Mouse (Mus musculus) CH12.LX (cell line): ENCODE results near the gene Coro2a. TPM values are rescaled to one million over a fixed set of nuclear protein-coding genes. Genes with fewer than 3 reads are reported as not detected.
A peak's percentile ranks its signal among the peaks of the same experiment; 100 is the strongest.

Experiments used
- DNase-seq: peaks from one replicate; pipeline ENCODE4 v3.0.0-alpha.2; 2013; ENCODE audit errors: extremely low read depth
- H3K27ac ChIP-seq: 2 replicates; pipeline ENCODE4 v1.5.1; 2012; ENCODE audit warnings: low read depth, mild to moderate bottlenecking, control low read depth, moderate library complexity; ENCODE audit not compliant: insufficient read depth
- H3K27me3 ChIP-seq: replicated peaks from 2 replicates; pipeline ENCODE3; 2012; ENCODE audit warnings: inconsistent platforms
- H3K36me3 ChIP-seq, 2 experiments: replicated peaks in 1 of 2; 2 replicates each; pipeline versions ENCODE3 to v1.6.1; 2012; ENCODE audit warnings: inconsistent platforms in 1 of 2, low read length in 1 of 2, mild to moderate bottlenecking in 1 of 2, mixed read lengths in 1 of 2, moderate library complexity in 1 of 2; ENCODE audit not compliant: control insufficient read depth in 1 of 2, insufficient read depth in 1 of 2
- H3K4me1 ChIP-seq, 2 experiments: 2 replicates each; pipeline ENCODE4 v1.6.1; 2012; ENCODE audit warnings: inconsistent platforms in 1 of 2, moderate library complexity in 1 of 2; ENCODE audit not compliant: insufficient read depth in 2 of 2, control insufficient read depth in 1 of 2
- H3K4me2 ChIP-seq: 2 replicates; pipeline ENCODE4 v1.6.1; 2012; ENCODE audit warnings: low read depth, mild to moderate bottlenecking, control low read depth; ENCODE audit not compliant: poor library complexity, insufficient read depth, severe bottlenecking
- H3K4me3 ChIP-seq, 3 experiments: fragments of 150-350 bp in 1 of 3; sonication (generic) in 1 of 3; replicated peaks in 1 of 3; 2 replicates each; pipeline versions ENCODE3 to v1.5.1; 2011 to 2012; ENCODE audit warnings: low read depth in 2 of 3, low read length in 2 of 3, mild to moderate bottlenecking in 2 of 3, moderate library complexity in 2 of 3, control low read depth in 1 of 3, improper control_type of control experiment in 1 of 3, inconsistent platforms in 1 of 3, mixed read lengths in 1 of 3; ENCODE audit not compliant: poor library complexity in 1 of 3
- H3K79me2 ChIP-seq: replicated peaks from 2 replicates; pipeline ENCODE4 v1.6.1; 2012; ENCODE audit warnings: mild to moderate bottlenecking, moderate library complexity; ENCODE audit not compliant: control insufficient read depth, poor library complexity, insufficient read depth, severe bottlenecking; ENCODE audit errors: extremely low read depth
- H3K9ac ChIP-seq: 2 replicates; pipeline ENCODE4 v1.6.1; 2012; ENCODE audit warnings: low read depth, mild to moderate bottlenecking, control low read depth, moderate library complexity; ENCODE audit not compliant: insufficient read depth
- H3K9me3 ChIP-seq: replicated peaks from 2 replicates; pipeline ENCODE3; 2012; ENCODE audit warnings: low read length, inconsistent platforms, mixed read lengths
- CHD1 ChIP-seq: IDR thresholded peaks from 2 replicates; pipeline ENCODE4 v1.6.1; 2012; ENCODE audit warnings: low read depth, low read length, improper control_type of control experiment, inconsistent platforms
- CHD2 ChIP-seq: IDR thresholded peaks from 2 replicates; pipeline ENCODE4 v1.6.1; 2011; ENCODE audit warnings: low read length, improper control_type of control experiment
- CTCF ChIP-seq, 2 experiments: IDR thresholded peaks in 1 of 2; conservative IDR thresholded peaks in 1 of 2; 2 replicates each; pipeline ENCODE4 v1.5.1; 2011 to 2012; ENCODE audit warnings: low read depth in 2 of 2, low read length in 2 of 2, improper control_type of control experiment in 1 of 2, inconsistent platforms in 1 of 2, mild to moderate bottlenecking in 1 of 2, moderate library complexity in 1 of 2
- EP300 ChIP-seq: IDR thresholded peaks from 2 replicates; pipeline ENCODE4 v1.6.1; 2011; ENCODE audit warnings: low read length, improper control_type of control experiment
- IRF4 ChIP-seq: IDR thresholded peaks from 2 replicates; pipeline ENCODE4 v1.6.1; 2014; ENCODE audit warnings: low read depth, mild to moderate bottlenecking, inconsistent platforms, low read length, improper control_type of control experiment
- JUN ChIP-seq: IDR thresholded peaks from 2 replicates; pipeline ENCODE4 v1.6.1; 2011; ENCODE audit warnings: low read depth, mild to moderate bottlenecking, low read length, improper control_type of control experiment, moderate library complexity; ENCODE audit not compliant: insufficient read depth
- JUND ChIP-seq: conservative IDR thresholded peaks from 2 replicates; pipeline ENCODE4 v1.6.1; 2011; ENCODE audit warnings: low read depth, low read length, improper control_type of control experiment
- KAT2A ChIP-seq: IDR thresholded peaks from 2 replicates; pipeline ENCODE4 v1.6.1; 2012; ENCODE audit warnings: low read length, improper control_type of control experiment, inconsistent platforms; ENCODE audit not compliant: insufficient replicate concordance
- MAFK ChIP-seq: IDR thresholded peaks from 2 replicates; pipeline ENCODE4 v1.6.1; 2011; ENCODE audit warnings: low read length, improper control_type of control experiment; ENCODE audit not compliant: insufficient replicate concordance
- MXI1 ChIP-seq: IDR thresholded peaks from 2 replicates; pipeline ENCODE4 v1.6.1; 2011; ENCODE audit warnings: mild to moderate bottlenecking, low read depth, low read length, improper control_type of control experiment
- NRF1 ChIP-seq: IDR thresholded peaks from 2 replicates; pipeline ENCODE4 v1.6.1; 2014; ENCODE audit warnings: low read depth, mild to moderate bottlenecking, inconsistent platforms, low read length, improper control_type of control experiment, moderate library complexity
- PAX5 ChIP-seq: IDR thresholded peaks from 2 replicates; pipeline ENCODE4 v1.6.1; 2012; ENCODE audit warnings: low read length, inconsistent platforms, mixed read lengths
- POLR2A ChIP-seq: IDR thresholded peaks from 2 replicates; pipeline ENCODE4 v1.6.1; 2011; ENCODE audit warnings: low read depth, mild to moderate bottlenecking, improper control_type of control experiment, low read length
- RCOR1 ChIP-seq: conservative IDR thresholded peaks from 2 replicates; pipeline ENCODE4 v1.6.1; 2012; ENCODE audit warnings: low read depth, mild to moderate bottlenecking, inconsistent platforms, low read length, improper control_type of control experiment
- SMC3 ChIP-seq: IDR thresholded peaks from 2 replicates; pipeline ENCODE4 v1.6.1; 2011; ENCODE audit warnings: low read depth, low read length, improper control_type of control experiment
- TBP ChIP-seq: conservative IDR thresholded peaks from 2 replicates; pipeline ENCODE4 v1.6.1; 2011; ENCODE audit warnings: low read depth, low read length, improper control_type of control experiment
- TCF12 ChIP-seq: IDR thresholded peaks from 2 replicates; pipeline ENCODE4 v1.6.1; 2014; ENCODE audit warnings: low read depth, mild to moderate bottlenecking, inconsistent platforms, low read length, improper control_type of control experiment
- USF1 ChIP-seq: IDR thresholded peaks from 2 replicates; pipeline ENCODE4 v1.6.1; 2014; ENCODE audit warnings: low read depth, mild to moderate bottlenecking, inconsistent platforms, low read length, improper control_type of control experiment
- USF2 ChIP-seq: conservative IDR thresholded peaks from 2 replicates; pipeline ENCODE4 v1.6.1; 2011; ENCODE audit warnings: low read depth, low read length, improper control_type of control experiment
- ZC3H11A ChIP-seq: IDR thresholded peaks from 2 replicates; pipeline ENCODE4 v1.6.1; 2012; ENCODE audit warnings: low read depth, mild to moderate bottlenecking, inconsistent platforms, low read length, improper control_type of control experiment
- ZKSCAN1 ChIP-seq: IDR thresholded peaks from 2 replicates; pipeline ENCODE4 v1.6.1; 2012; ENCODE audit warnings: low read depth, inconsistent platforms, low read length, improper control_type of control experiment, borderline replicate concordance
- ZMIZ1 ChIP-seq: IDR thresholded peaks from 2 replicates; pipeline ENCODE4 v1.6.1; 2012; ENCODE audit warnings: low read depth, mild to moderate bottlenecking, inconsistent platforms, low read length, improper control_type of control experiment
- ZNF384 ChIP-seq: IDR thresholded peaks from 2 replicates; pipeline ENCODE4 v1.6.1; 2012; ENCODE audit warnings: low read depth, low read length, improper control_type of control experiment, inconsistent platforms
- dilution Hi-C: fragments of 300-500 bp; cut with MboI; formaldehyde crosslinking; loops from 2 replicates; pipeline ENCODE4 v1.14.3; 2020; ENCODE audit warnings: low sequenced_read_pairs; ENCODE audit not compliant: extremely low pct_unique_long_range_greater_than_20kb, extremely low pct_ligation_motif_present
- in situ Hi-C: fragments of 300-500 bp; cut with MboI; formaldehyde crosslinking; loops from 3 replicates; pipeline ENCODE4 v1.14.3; 2019; ENCODE audit warnings: low sequenced_read_pairs, low pct_ligation_motif_present, low pct_unique_long_range_greater_than_20kb, mixed read lengths
- polyA plus RNA-seq: library from polyadenylated mRNA; unstranded; fragments of >175 nt; gene quantifications from 2 replicates; pipeline ENCODE4 v1.2.1, GENCODE M21; 2012; ENCODE audit warnings: low read depth; ENCODE audit not compliant: insufficient read length
- total RNA-seq, 2 experiments: library from RNA; depleted of rRNA; stranded (reverse); fragments of 300-350 nt in 1 of 2; fragments of >200 nt in 1 of 2; gene quantifications; 2 replicates each; pipeline ENCODE4 v1.2.3; 2012 to 2014

Gene Coro2a
- total and polyA plus RNA-seq, 3 experiments: 24.6 to 223 (median 129) TPM

DNA sequence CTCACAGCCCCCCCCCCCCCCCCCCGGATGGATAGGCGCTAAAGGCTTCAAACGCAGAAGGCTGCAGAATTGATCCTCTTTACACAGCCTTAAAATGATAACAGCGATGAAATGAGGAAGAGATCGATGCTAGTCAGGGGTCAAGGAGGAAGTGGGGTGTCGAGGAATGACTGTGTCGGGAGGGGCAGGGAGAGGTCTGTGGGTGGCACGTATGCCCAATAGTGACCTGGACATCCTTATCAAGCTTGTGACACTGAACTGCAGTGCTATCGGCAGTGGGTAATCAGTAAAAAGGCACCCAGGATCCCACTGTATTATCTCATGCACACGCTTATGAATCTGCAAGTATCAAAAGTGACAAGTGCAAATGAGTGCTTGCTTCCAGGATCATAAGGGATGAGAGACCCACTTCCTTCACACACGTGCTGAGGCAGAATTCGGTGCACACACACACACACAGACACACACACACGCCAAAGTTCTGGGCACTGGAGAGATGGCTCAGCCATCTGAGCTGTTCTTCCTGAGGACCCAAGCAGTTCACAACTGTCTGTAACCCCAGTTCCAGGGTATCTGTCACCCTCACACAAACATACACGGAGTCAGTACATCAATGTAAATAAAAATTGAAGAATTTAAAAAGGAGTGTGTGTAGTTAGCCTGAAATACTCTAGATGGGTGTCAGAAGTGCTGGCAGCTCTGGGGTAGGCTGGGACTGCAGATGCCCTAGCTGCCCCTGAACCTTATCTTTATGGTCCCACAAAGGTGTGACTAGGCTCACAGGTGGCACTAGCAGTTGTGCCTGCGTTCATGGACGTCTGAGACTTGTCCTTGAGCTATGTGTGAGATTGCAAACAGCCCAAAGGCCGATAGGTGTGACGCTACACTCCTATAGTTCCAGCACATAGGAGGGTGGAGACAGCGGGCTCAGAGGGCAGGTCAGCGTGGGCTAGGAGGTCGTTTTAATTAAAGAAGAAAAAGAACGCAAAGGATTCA, 43.0 kb downstream of the Coro2a start:
- H3K4me1 ChIP-seq: peaks cover 79 to 93% of the 10 kb centered on the region in 2 experiments
- H3K4me2 ChIP-seq: peak overlapping the region; percentile 3; the same call in 1 of the 2 replicates
- DNase-seq: no peak
- H3K9ac ChIP-seq: peak overlapping the region; percentile 15; the same call in 1 of the 2 replicates
- no peak overlapping the region for H3K4me3 ChIP-seq
- H3K36me3 ChIP-seq: peaks cover 40 to 41% of the 10 kb centered on the region in 2 experiments
- peaks cover 4% of the 10 kb centered on the region for H3K9me3 ChIP-seq
- dilution Hi-C loops: no loop called here
- TF ChIP-seq USF2: no peak
- TF ChIP-seq EP300: peak; percentile 59; the same call in 1 of the 2 replicates
- peak; percentile 10; the same call in 1 of the 2 replicates for TF ChIP-seq JUN
- no peak for TF ChIP-seq ZMIZ1
- no peak for TF ChIP-seq CHD2
- TF ChIP-seq PAX5: no peak
- TF ChIP-seq NRF1: no peak
- no peak for TF ChIP-seq TBP
- TF ChIP-seq ZKSCAN1: no peak
- TF ChIP-seq ZNF384: no peak
- no peak for TF ChIP-seq MXI1
- peak; percentile 75 for TF ChIP-seq IRF4
- no peak for TF ChIP-seq KAT2A
- no peak for TF ChIP-seq RCOR1
- TF ChIP-seq TCF12: no peak
- TF ChIP-seq MAFK: no peak
- TF ChIP-seq SMC3: no peak
- TF ChIP-seq CHD1: no peak
- TF ChIP-seq ZC3H11A: no peak
- TF ChIP-seq POLR2A: no peak
- TF ChIP-seq CTCF (conservative IDR thresholded peaks at IDR 0.05 in 1 of 2, IDR thresholded peaks at IDR 0.05 in 1 of 2; ENCODE audit: low read depth in 2 of 2, low read length in 2 of 2): no peak
- TF ChIP-seq USF1: no peak
- TF ChIP-seq JUND: no peak
- in situ Hi-C loops: no loop called here
- peak overlapping the region; percentile 97 for H3K27ac ChIP-seq
- H3K79me2 ChIP-seq: peaks cover 36% of the 10 kb centered on the region
- no peaks in the 10 kb centered on the region for H3K27me3 ChIP-seq
